Mouse (Mus musculus) bone marrow, adult 2 months (tissue): ENCODE measurements around the gene Lrrc72.

Experiments
- CTCF ChIP-seq: fragments of 200-500 bp; IDR thresholded peaks from 2 replicates; pipeline ENCODE4 v1.5.1; 2011; ENCODE audit warnings: low read length, control low read depth; ENCODE audit not compliant: control insufficient read depth, insufficient read depth
- POLR2A ChIP-seq: fragments of 200-500 bp; IDR thresholded peaks from 2 replicates; pipeline ENCODE4 v1.6.1; 2011; ENCODE audit warnings: low read depth, mild to moderate bottlenecking, control low read depth, low read length, borderline replicate concordance; ENCODE audit not compliant: control insufficient read depth

DNA sequence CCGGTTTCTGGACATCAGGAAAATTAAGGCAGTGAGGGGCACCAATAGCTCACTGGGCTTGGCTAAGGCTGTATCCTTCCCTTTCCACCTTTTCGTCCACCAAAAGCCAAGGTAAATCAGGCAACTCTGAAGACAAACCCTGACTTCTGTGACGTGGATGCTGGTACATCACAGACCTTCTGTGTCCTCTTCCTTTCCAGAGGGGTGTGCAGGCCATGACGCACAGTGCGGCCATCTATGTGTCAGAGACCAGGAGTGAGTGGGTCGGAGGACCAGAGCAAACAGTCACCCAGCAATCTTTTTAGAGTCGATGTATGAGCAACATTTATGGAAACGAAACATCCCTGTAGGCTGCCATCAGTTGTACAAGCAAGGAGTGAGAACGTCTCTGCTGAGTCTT lies at the start of gene Lrrc72:
- TF ChIP-seq CTCF: no peak
- TF ChIP-seq POLR2A: no peak
